Mouse (Mus musculus) retina, embryonic 14.5 days (tissue): ENCODE measurements around the gene Vipas39.
"Not testable (repeated sequence)": the region's sequence is repeated elsewhere in the genome, so short reads cannot be mapped to it uniquely, and the experiment has no call there.

Experiments
- DNase-seq: peaks from one replicate; pipeline ENCODE4 v3.0.0-alpha.2; 2015; ENCODE audit warnings: low spot score

Gene Vipas39

DNA sequence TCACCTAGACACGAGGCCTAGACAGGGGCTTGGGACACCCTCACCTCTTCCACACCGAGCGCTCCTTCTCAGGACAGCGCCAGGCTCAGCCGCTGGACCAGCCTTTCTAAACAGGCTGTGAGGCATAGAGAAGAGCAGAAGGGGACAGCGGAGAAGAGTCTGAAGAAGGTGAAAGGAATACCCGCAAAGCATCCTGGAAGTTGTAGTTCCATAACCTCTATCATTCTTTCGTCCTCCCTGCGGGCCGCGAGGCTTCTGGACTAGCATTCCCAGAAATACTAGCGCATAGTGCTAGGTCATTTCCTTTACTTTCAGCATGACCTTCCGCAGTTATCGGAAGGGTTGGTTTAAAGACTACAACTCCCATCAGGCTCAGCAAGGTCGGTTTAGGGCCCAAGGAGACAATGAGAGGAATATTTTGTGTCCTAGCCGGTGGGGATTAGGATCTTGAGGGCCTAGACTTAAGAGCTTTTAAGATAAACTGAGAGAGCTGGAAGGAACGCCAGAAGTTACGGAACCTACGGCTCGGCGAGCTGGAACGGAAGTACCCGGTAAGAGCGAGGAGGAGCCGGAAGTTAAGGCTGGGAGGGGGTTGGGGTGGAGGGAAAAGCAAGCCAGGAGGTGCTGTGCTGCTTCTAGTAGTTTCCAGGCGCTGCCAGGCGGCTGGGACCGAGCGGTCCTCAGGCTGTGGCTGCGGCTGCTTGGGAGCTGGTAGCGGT, at the start of gene Vipas39, which contains the start of gene Ahsa1:
TSS of gene Vipas39 (minus strand) at position 149 of the 719 bp plus-strand sequence.
TSS of gene Ahsa1 (plus strand) at position 372 of the 719 bp plus-strand sequence.
- DNase-seq: peak; percentile 98

DNA sequence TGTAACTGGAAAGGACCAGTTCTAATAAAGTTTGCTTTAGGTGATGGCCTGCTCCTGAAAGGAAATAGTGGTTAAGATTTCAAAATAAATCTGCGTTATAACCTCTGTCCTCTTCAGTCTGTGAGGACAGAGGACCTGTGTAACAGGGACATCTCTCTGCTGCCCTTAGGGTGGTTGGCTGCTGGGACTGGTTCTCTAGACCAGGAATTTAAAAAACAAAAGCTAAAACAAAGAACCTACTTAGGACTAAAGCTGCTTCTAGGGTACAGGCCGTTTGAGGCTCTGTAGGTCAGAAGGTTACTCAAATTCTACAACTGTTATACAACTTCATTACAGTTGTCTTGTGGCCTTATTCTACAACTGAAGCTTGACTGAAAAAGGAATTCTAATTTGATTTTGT, 47.0 kb upstream of the Vipas39 start:
- DNase-seq: no peak

DNA sequence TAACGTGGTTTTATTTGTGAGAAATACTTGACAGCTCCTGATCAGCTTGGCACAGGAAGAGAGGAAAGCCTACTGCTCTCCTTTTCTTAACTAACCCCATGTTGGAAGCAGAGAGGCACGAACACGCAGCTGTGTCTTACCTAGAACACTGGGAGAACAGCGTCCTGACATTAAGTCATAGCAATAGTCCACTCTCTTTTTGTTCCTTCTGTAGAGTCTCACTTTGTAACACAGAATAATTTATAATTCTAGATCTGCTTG, 40.5 kb upstream of the Vipas39 start:
- not testable (repeated sequence) for DNase-seq

DNA sequence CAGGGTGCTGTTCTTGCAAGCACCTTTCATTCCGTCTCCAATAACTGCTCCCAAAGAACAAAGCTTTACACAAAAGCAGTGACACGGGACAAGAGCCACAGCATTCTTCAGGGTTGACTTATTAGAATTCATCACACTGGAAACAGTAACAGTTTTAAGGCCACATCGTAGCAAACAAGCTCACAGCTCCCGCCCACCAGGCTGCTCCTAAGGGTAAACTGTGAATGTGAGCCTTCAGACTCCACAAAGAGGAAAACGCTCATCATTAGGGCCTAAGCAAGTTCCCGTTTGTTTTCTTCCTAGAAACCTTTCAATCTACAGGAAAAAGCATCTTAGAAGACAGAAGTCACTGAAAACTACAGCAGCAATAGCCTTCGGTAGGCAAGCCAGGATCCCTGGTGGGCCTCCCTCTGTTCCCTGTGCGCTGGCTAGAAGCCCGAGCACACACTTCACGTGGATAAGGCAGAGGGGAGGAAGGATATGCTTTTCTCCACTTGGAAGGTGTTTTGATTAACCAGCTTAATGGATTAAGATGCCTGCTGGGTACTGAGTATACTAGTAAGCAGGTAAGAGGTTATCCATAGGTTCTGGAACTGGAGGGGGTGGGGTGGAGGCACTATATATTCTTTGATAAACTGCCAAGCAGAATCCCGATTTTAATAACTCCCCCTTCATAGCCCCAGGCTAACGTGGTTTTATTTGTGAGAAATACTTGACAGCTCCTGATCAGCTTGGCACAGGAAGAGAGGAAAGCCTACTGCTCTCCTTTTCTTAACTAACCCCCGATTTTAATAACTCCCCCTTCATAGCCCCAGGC, 39.9 kb upstream of the Vipas39 start:
- DNase-seq: no peak

DNA sequence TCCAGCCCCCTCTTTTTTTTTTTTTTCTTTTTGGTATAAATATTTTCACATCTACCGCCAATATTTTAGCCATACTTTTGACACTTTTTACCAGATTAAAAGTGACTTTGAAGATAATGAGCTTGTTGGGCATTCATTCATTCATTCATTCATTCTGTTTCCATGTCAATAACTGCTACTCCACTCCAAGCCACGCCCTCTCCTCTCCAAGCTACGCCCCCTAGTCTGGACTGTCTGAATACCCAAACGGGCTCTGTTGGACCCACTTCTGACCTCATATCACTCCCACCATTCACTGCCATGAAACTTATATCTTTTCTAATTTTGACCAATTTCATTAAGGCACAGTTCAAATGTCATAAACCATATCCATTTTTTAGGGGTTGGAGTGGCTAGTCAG, 35.1 kb upstream of the Vipas39 start:
- no peak for DNase-seq

DNA sequence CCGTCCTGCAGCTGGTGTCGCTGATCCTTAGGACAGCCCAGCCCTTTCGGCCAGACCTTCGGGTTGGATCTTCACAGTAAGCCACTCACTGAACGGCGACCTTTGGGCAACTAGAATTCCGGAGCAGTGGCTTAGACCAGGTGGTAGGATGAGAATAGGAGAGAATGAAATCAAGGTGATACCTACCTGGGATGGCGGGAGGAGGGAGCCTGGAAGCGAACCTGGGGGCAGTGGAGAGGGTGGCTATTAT, 34.3 kb upstream of the Vipas39 start:
- DNase-seq: no peak

DNA sequence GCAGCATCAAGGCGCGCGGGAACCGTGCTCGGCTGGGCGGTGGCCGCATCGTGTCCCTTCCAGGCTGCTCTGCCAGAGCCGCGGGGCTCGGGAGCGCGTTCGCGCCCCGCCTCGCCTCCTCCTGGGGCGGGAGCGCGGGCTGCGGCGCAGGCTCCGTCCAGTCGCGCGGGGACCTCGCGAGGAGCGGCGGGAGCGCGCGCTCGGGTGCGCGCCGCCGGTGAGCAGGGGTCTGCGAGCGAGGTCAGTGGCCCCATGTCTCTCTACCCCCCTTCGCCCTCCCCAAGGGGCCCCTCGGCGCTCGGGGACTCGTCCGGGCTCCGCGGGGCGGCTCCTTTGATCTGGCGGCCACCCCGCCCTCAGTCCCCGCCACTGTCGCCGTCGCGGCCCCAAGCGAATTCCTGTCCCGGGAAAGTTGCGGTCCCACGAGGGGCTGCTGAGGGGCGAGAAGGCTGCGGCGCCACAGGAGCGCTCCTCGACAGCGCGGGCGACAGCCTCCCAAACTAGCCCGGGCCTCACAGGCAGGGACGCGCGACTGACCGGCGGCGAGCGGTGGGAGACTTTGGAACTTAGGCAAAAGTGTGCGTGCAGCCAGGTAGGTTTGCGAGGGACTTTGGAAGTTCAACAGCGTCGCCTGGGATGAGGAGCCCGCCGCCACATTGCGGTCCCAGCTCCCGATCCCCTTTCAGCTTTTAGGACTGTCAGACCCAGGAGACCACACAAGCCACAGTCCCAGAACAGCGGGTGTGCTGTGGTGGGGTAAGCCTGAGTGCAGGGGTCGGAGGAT, 33.8 kb upstream of the Vipas39 start, which contains the start of gene Ism2:
TSS of gene Ism2 (minus strand) at position 49 of the 784 bp plus-strand sequence.
- peak; percentile 66 for DNase-seq

DNA sequence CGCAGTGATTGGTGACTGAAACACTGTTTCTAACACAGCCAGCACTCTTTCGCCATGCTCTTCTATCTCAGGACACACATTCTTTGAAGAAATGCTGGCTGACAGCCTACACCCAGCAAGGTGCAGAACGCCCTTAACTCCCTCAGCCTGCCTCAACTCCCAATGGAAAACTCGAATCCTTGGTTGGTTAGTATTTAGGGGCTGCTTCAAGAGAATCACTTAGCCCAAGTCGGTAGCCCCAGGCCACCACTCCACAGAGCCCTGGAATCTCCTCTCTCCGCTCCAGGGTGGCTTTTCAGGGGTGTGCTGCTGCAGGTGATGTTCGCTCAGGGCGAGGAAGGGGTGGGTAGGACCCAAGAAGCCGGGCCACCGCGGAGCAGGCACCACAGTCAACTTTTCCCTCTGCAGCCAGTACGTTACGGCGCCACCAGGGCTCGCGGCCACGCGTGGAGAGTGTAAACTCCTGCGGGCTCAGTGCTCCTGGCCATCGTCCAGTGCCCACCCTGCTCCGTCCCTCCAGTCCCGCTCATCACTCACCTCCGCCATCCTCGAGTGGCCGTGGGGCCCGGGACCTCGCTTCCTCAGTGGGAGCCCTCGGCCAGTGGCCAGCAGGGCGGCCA, 33.1 kb upstream of the Vipas39 start:
- DNase-seq: peak; percentile 9

DNA sequence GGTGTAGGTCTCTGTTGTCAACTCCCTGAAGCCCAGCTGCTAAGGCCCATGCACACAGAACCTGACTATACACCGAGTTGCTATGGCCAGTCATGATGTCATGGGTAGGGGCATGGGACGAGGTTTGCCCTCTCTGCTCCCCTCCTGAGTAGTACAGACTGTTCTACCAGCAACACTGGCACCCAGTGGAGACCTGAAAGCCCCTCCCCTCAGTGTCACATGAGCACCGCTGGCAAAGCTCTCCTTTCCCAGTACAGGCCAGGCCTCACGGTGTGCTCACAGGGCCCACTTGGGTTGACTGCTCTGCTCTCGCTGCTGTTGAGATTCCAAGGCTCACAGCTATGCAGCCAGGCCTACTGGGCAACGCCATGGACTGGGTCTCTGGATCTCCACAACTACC, 27.9 kb upstream of the Vipas39 start:
- DNase-seq: no peak

DNA sequence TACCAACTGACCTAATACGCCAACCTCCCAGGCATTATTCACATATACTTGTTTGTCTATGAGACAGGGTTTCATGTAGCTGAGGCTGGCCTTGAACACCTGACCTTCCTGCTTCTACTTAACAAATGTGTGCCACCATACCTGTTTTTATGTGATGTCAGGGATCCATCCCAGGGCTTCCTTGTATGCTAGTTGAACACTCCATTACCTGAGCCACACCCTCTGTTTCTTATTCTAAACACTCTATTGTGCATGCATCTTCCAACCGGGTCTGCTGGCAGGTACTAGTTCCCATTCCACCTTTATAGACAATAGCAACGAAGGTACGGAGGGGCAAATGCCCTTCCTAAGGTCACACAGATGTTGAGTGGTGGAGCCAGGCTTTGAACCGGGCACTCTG, 23.0 kb upstream of the Vipas39 start:
- no peak for DNase-seq

DNA sequence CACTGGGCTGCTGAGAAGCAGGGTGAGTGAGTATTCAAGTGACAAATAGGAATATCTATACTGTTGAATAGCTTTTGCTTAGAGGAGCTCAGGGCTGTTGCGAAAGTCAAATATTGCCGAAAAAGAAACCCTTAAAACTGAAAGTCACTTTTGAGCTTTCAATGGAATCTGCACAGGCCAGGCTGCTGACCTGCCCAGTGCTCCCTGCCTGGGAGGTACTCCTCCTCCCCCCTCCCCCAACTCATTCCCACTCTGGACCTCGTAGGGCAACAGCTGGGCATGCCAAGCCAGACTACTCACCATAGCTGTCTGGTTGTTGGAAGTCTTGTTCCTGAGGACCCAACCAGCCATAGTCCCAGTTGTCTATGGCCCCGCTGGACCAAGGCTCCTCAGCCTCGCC, 18.7 kb upstream of the Vipas39 start:
- no peak for DNase-seq

DNA sequence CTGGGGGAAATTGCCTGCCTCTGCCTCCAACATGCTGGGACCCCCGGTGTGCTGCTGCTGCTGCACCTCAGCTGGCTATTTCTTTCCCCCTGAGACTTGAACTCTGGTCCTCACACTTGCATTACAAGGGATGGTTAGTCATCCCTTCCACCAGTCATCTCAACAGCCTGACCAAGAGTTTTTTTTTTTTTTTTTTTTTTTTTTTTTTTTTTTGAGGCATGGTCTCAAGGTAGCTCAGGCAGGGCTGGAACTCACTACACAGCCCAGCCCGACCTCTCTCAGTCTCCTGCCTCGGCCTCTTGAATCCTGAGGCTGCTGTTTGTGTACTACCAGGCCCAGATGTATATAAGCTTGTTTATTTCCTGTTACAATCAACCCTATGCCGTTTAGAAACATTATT, 18.2 kb upstream of the Vipas39 start:
- no peak for DNase-seq

DNA sequence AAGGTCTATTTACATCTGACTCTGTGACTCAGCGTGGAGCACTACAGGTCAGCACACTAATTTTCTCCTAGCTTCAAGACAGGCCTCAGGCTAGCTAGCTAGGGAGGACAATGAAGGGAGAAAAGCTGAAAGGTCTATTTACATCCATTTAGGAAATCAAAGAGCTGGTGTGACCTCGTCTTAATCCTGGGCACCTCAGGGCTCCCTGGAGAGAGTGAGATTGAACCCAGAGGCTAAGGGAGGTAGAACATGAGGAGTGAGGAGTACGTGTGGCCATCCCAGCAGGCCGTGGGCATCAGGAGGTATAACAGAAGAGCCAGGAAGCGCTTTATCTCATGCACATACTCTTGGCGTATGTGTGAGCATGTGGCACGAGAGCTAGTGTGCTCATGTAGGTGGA, 17.6 kb upstream of the Vipas39 start:
- DNase-seq: no peak

DNA sequence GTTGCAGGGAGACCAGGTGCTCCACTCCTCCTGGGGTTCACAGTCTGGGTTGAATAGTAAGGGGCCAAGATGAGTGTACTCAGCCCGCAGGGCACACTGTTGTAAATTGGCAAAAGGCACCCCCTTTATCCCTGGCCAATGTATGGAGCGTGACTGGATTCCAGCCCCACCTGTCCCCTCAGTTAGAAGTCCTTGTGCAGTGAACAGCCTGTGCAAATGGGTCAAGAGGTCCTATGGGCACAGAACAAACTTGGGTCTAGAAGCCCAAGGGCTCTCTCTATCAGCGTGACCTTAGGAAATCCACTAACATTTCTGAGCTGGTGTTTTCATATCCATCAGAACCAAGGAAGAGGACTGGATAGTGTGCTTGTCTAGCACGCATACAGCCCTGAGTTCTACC, 16.7 kb upstream of the Vipas39 start:
- no peak for DNase-seq

DNA sequence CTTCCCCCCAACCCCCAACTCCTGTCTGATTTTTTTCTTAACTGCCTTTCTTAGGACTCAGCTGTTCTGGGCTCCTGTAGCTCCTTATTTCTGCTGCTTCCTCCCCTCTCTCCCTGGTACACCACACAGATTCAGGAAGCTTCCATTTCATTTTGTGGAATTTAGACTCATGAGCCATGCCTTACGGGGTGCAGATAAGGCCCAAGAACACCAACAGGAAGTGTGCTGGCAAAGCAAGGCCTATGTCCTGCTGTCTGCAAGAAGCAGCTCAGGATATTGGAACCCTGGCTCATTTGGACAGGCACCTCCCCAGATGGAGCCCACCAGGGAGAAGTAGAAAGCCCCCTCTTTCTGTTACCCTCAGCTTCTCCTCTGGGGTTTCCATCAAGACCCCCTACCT, 15.7 kb upstream of the Vipas39 start:
- DNase-seq: no peak

DNA sequence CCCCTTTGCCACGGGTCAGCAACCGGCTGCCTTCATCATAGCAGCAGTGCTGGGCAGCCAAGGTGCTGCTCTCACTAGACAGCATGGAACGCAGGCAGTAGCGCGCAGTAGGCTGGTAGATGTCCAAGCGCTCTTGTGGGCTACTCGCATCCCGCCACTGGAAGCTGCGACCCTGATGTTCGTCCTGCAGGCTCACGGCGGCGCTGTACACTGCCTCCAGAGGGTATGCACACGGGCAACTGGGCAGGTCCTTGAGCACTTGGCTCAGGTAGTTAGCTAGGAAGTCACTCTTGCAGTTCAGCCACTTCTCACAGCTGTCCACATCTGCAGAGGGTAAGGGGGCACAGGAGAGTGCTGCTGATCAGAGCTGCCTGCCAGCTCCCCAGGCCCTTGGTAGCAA, 13.8 kb upstream of the Vipas39 start:
- no peak for DNase-seq

DNA sequence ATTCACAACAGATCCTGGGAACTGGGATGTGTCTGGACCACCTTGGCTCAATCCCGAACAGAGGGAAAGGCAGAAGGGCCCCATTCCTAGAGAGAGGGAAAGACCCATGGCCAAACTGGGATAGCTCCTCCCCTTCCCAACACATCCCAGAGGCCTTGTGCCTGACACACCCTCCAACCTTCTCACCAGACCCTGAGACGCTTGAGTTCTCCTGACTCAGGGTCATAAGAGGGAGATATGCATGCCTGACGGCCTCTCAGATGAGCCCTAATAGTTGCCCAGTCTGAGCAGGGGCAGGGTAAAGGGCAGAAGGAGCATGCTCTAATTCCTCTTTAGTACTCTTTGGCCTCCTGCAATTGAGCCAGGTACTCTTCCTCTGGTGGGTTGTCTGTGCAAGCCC, 13.3 kb upstream of the Vipas39 start:
- no peak for DNase-seq

DNA sequence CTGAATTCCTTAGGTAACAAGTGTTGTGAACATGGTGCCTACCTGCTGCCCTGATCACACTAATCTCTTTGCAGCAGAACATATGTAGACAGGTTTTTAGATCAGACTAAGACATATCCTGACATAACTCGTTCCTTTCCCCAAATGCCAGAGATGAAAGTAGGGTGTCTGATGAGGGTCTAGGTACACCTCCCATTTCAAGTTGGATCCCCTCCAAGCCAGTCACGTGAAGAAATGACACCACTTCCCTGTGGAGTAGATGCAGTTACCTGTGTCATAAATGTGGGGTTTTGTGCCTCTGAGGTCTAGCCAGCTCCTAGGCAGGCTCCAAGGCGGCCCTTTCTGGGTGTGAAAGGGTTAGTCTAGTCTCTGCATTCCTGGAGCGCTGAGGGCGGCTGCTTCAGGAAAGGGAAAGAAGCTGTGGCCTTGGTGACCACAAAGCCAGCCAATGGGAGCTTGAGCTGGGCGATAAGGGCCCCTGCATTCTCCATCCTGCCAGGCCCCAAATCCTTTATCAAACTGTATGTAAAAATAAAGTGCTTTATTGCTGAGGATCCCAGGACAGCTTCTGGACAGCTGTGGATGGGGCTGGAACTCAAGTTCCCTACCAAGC, 12.2 kb upstream of the Vipas39 start:
- peak; percentile 57 for DNase-seq

DNA sequence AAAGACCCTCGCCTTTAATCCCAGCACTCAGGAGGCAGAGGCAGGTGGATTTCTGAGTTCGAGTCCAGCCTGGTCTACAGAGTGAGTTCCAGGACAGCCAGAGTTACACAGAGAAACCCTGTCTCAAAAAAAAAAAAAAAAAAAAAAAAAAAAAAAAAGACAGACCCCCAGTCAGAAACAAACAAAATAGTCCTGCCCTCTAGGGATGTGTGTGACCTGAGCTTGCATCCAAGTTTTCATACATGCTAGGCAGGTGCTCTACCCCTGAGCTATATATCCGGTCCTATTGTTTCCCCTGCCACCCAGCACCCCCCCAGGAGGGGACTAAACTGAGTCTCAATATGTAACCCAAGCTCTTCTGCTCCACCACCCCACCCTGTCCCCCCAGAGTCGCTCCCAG, 11.2 kb upstream of the Vipas39 start:
- not testable (repeated sequence) for DNase-seq

DNA sequence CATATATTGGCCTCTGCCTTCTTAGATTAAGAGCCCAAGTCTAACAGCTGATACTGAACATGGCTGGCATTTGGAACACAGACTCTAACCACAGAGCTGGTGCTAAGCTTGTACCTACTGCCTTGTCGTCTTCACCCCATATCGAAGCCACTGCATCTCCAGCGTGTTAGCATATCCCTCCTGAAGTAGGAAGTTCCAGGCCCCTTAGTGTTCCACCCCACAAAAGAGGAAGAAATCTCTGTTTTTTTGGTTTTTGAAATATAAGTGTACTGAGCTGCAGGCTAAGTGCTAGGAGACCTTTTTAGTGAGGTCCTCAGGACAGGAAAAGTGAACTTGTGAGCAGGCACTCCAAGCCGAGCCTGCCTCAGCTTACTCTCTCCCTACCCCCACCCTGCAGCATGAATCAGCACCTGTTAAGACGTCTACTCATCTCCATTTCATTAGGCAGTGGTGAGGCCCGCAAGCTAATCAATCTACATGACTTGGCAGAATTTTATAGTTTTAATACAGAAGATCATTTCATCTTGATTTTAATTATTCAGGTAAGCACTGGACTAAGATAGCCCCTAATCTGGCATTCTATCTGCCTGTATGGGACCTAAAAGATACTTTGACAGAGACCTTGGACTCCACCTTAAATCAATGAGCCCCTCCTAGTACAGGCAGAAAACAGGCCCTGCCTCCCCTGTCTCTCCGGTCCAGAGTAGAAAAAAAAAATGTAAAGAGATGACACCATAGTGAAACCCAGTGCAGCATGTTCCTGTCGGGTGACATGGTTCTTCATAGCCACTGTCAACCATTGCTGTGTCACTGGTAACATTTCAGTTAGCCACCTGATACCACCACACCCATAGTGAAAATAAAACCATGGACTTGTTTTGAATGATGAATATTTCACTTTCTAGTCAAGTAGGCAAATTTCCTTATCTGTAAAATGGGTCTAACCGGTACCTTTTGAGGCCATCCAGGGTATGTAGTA, 9.1 kb upstream of the Vipas39 start:
- no peak for DNase-seq

DNA sequence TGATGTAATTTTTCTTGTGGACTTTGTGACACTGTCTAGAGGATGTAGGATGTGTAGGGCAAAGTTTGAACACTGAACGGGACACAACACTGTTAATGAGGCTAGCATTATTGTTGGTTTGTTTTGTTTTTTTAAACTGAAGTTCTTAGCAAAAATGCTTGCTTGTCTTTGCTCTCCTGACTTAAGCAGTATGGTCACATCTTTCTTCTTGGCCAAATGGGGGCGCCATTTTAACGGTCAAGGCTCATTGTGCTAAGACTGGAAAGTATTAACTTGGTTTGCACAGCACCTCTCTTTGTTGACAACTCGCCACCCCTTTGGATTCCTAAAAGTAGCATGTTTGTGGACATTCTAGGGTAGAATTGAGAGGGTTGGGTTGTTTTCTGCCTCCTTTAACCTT, 1.6 kb upstream of the Vipas39 start:
- DNase-seq: peak; percentile 58
